Mouse (Mus musculus): ENCODE measurements around the gene Nkapd1.

DNA sequence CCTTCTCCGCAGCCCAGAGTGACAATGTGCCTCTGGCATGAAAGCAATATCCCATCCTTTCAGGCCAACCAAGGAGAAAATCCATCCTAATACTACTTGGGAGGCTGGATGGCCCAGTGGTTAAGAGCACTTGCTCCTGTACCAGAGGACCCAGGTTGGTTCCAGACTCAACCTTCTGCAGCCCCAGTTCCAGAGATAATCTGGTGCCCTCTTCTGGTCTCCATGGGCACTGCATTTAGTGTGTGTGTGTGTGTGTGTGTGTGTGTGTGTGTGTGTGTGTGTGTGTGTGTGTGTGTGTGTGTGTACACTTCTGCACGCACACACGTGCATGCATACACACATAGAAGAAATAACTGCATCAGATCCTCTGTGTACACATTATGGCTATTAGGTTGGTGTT, 23.7 kb downstream of the Nkapd1 start:
- TF ChIP-seq POLR2A (IDR thresholded peaks at IDR 0.05; ENCODE audit: low read depth, low read length) = no peak
- peak; percentile 61 for TF ChIP-seq CTCF (conservative IDR thresholded peaks at IDR 0.05; ENCODE audit: insufficient read depth, insufficient read length, low read depth, low read length)

Data from kidney, adult 2 months (tissue).